Mouse (Mus musculus): ENCODE measurements around the gene Gna14. TPM values are rescaled to one million over a fixed set of nuclear protein-coding genes. Genes with fewer than 3 reads are reported as not detected.

Gene Gna14
- polyA plus RNA-seq, 1 experiment = 0.94 TPM

GRCm38 (mm10) chr19:16437170-16437483, 1.6 kb downstream of the Gna14 start:
- H3K9ac ChIP-seq (ENCODE audit: low read depth, poor library complexity, severe bottlenecking) = 0 out of 2 replicates have a peak overlapping the region, but pooled peaks have one; percentile 4
- H3K4me3 ChIP-seq (ENCODE audit: low read depth, low read length) = 0 out of 2 replicates have a peak overlapping the region, but pooled peaks have one; percentile 5
- peaks cover 6% of the 10 kb centered on the region for H3K4me1 ChIP-seq (ENCODE audit: control insufficient read depth, insufficient read depth, low read length)
- no peaks in the 10 kb centered on the region for H3K36me3 ChIP-seq (ENCODE audit: control insufficient read depth, insufficient read depth, low read length, poor library complexity, severe bottlenecking)
- no peaks in the 10 kb centered on the region for H3K9me3 ChIP-seq (replicated peaks; ENCODE audit: control insufficient read depth, insufficient read depth, low read length, poor library complexity, severe bottlenecking)
- no peak overlapping the region for H3K27ac ChIP-seq (ENCODE audit: insufficient read depth, low read length)
- H3K27me3 ChIP-seq (ENCODE audit: control insufficient read depth, insufficient read depth, low read length, poor library complexity, severe bottlenecking) = no peaks in the 10 kb centered on the region
- TF ChIP-seq CTCF (IDR thresholded peaks at IDR 0.05; ENCODE audit: low read depth, low read length) = no peak
- no peak for TF ChIP-seq EP300 (IDR thresholded peaks at IDR 0.05; ENCODE audit: insufficient read depth, low read depth, low read length)
- TF ChIP-seq POLR2A (IDR thresholded peaks at IDR 0.05; ENCODE audit: insufficient read depth, low read length) = no peak

GRCm38 (mm10) chr19:16437906-16438305, 2.3 kb downstream of the Gna14 start:
- no peak overlapping the region for H3K9ac ChIP-seq (ENCODE audit: low read depth, poor library complexity, severe bottlenecking)
- H3K36me3 ChIP-seq (ENCODE audit: control insufficient read depth, insufficient read depth, low read length, poor library complexity, severe bottlenecking) = no peaks in the 10 kb centered on the region
- H3K9me3 ChIP-seq (replicated peaks; ENCODE audit: control insufficient read depth, insufficient read depth, low read length, poor library complexity, severe bottlenecking) = no peaks in the 10 kb centered on the region
- H3K4me3 ChIP-seq (ENCODE audit: low read depth, low read length) = no peak overlapping the region
- TF ChIP-seq POLR2A (IDR thresholded peaks at IDR 0.05; ENCODE audit: insufficient read depth, low read length) = no peak
- no peak for TF ChIP-seq CTCF (IDR thresholded peaks at IDR 0.05; ENCODE audit: low read depth, low read length)
- no peak for TF ChIP-seq EP300 (IDR thresholded peaks at IDR 0.05; ENCODE audit: insufficient read depth, low read depth, low read length)
- no peak overlapping the region for H3K27ac ChIP-seq (ENCODE audit: insufficient read depth, low read length)
- H3K4me1 ChIP-seq (ENCODE audit: control insufficient read depth, insufficient read depth, low read length) = peaks cover 6% of the 10 kb centered on the region
- no peaks in the 10 kb centered on the region for H3K27me3 ChIP-seq (ENCODE audit: control insufficient read depth, insufficient read depth, low read length, poor library complexity, severe bottlenecking)

GRCm38 (mm10) chr19:16439278-16439677, 3.7 kb downstream of the Gna14 start:
- TF ChIP-seq CTCF (IDR thresholded peaks at IDR 0.05; ENCODE audit: low read depth, low read length) = no peak
- no peak for TF ChIP-seq POLR2A (IDR thresholded peaks at IDR 0.05; ENCODE audit: insufficient read depth, low read length)
- no peak for TF ChIP-seq EP300 (IDR thresholded peaks at IDR 0.05; ENCODE audit: insufficient read depth, low read depth, low read length)
- no peaks in the 10 kb centered on the region for H3K36me3 ChIP-seq (ENCODE audit: control insufficient read depth, insufficient read depth, low read length, poor library complexity, severe bottlenecking)
- no peaks in the 10 kb centered on the region for H3K9me3 ChIP-seq (replicated peaks; ENCODE audit: control insufficient read depth, insufficient read depth, low read length, poor library complexity, severe bottlenecking)
- H3K27ac ChIP-seq (ENCODE audit: insufficient read depth, low read length) = no peak overlapping the region
- H3K4me1 ChIP-seq (ENCODE audit: control insufficient read depth, insufficient read depth, low read length) = peaks cover 6% of the 10 kb centered on the region
- H3K4me3 ChIP-seq (ENCODE audit: low read depth, low read length) = no peak overlapping the region
- H3K9ac ChIP-seq (ENCODE audit: low read depth, poor library complexity, severe bottlenecking) = no peak overlapping the region
- H3K27me3 ChIP-seq (ENCODE audit: control insufficient read depth, insufficient read depth, low read length, poor library complexity, severe bottlenecking) = no peaks in the 10 kb centered on the region

- Histone ChIP-seq H3K4me3 (ENCODE audit: low read depth, low read length) (no peak overlapping the region), H3K9ac (ENCODE audit: low read depth, poor library complexity, severe bottlenecking) (no peak overlapping the region), H3K4me1 (ENCODE audit: control insufficient read depth, insufficient read depth, low read length) (peaks cover 6% of the 10 kb centered on the region), H3K27me3 (ENCODE audit: control insufficient read depth, insufficient read depth, low read length, poor library complexity, severe bottlenecking) (no peaks in the 10 kb centered on the region), H3K36me3 (ENCODE audit: control insufficient read depth, insufficient read depth, low read length, poor library complexity, severe bottlenecking) (no peaks in the 10 kb centered on the region), H3K27ac (ENCODE audit: insufficient read depth, low read length) (no peak overlapping the region), H3K9me3 (replicated peaks; ENCODE audit: control insufficient read depth, insufficient read depth, low read length, poor library complexity, severe bottlenecking) (no peaks in the 10 kb centered on the region)
- TF ChIP-seq EP300 (IDR thresholded peaks at IDR 0.05; ENCODE audit: insufficient read depth, low read depth, low read length) (no peak), POLR2A (IDR thresholded peaks at IDR 0.05; ENCODE audit: insufficient read depth, low read length) (no peak), CTCF (IDR thresholded peaks at IDR 0.05; ENCODE audit: low read depth, low read length) (no peak)
Measured at GRCm38 (mm10) chr19:16439834-16440233, 4.3 kb downstream of the Gna14 start.

GRCm38 (mm10) chr19:16441329-16441728, 5.8 kb downstream of the Gna14 start:
- TF ChIP-seq CTCF (IDR thresholded peaks at IDR 0.05; ENCODE audit: low read depth, low read length) (no peak), POLR2A (IDR thresholded peaks at IDR 0.05; ENCODE audit: insufficient read depth, low read length) (no peak), EP300 (IDR thresholded peaks at IDR 0.05; ENCODE audit: insufficient read depth, low read depth, low read length) (no peak)
- no peak overlapping the region for H3K9ac ChIP-seq (ENCODE audit: low read depth, poor library complexity, severe bottlenecking)
- no peaks in the 10 kb centered on the region for H3K9me3 ChIP-seq (replicated peaks; ENCODE audit: control insufficient read depth, insufficient read depth, low read length, poor library complexity, severe bottlenecking)
- peaks cover 6% of the 10 kb centered on the region for H3K4me1 ChIP-seq (ENCODE audit: control insufficient read depth, insufficient read depth, low read length)
- no peaks in the 10 kb centered on the region for H3K36me3 ChIP-seq (ENCODE audit: control insufficient read depth, insufficient read depth, low read length, poor library complexity, severe bottlenecking)
- H3K4me3 ChIP-seq (ENCODE audit: low read depth, low read length) = no peak overlapping the region
- no peak overlapping the region for H3K27ac ChIP-seq (ENCODE audit: insufficient read depth, low read length)
- H3K27me3 ChIP-seq (ENCODE audit: control insufficient read depth, insufficient read depth, low read length, poor library complexity, severe bottlenecking) = no peaks in the 10 kb centered on the region

- Histone ChIP-seq H3K9ac (ENCODE audit: low read depth, poor library complexity, severe bottlenecking) (no peak overlapping the region), H3K36me3 (ENCODE audit: control insufficient read depth, insufficient read depth, low read length, poor library complexity, severe bottlenecking) (no peaks in the 10 kb centered on the region)
- TF ChIP-seq EP300 (IDR thresholded peaks at IDR 0.05; ENCODE audit: insufficient read depth, low read depth, low read length) (no peak), CTCF (IDR thresholded peaks at IDR 0.05; ENCODE audit: low read depth, low read length) (no peak), POLR2A (IDR thresholded peaks at IDR 0.05; ENCODE audit: insufficient read depth, low read length) (no peak)
Measured at GRCm38 (mm10) chr19:16443335-16443734, 7.8 kb downstream of the Gna14 start.

More at GRCm38 (mm10) chr19:16443335-16443734, 7.8 kb downstream of the Gna14 start:
- H3K9me3 ChIP-seq (replicated peaks; ENCODE audit: control insufficient read depth, insufficient read depth, low read length, poor library complexity, severe bottlenecking) = no peaks in the 10 kb centered on the region
- H3K27ac ChIP-seq (ENCODE audit: insufficient read depth, low read length) = no peak overlapping the region
- H3K4me3 ChIP-seq (ENCODE audit: low read depth, low read length) = no peak overlapping the region
- H3K27me3 ChIP-seq (ENCODE audit: control insufficient read depth, insufficient read depth, low read length, poor library complexity, severe bottlenecking) = no peaks in the 10 kb centered on the region
- H3K4me1 ChIP-seq (ENCODE audit: control insufficient read depth, insufficient read depth, low read length) = peaks cover 4% of the 10 kb centered on the region
